In genomic region chr6:149010766-149011301, GRCm38 (mm10) we compare ENCODE assay signal across 9 mouse cellular contexts.
DNase-seq lines count a peak whose midpoint lies in the region; ATAC-seq lines count a peak whose summit lies in the region.
"Had no signal": no experiment of that assay in that cellular context is flagged by ENCODE, and none has a peak within 500 bp of the region (broad histone marks: within the 10 kb centered on the region; RNA-seq: fewer than 3 reads in every experiment).

No protein-coding gene starts in this region.

- ATAC-seq in kidney, embryonic 15.5 days (replicated peaks; ENCODE audit: low FRiP score) = no peak
- peak; percentile 29 for ATAC-seq in CD4-positive, CD25-positive, alpha-beta regulatory T cell, adult 4 months
- peak; percentile 61 for ATAC-seq in granulocyte monocyte progenitor cell, adult 5-6 weeks (replicated peaks; ENCODE audit: poor library complexity, severe bottlenecking)

- no peaks in the 10 kb centered on the region for H3K9me3 ChIP-seq in kidney, embryonic 15.5 days (replicated peaks)
- H3K9me3 ChIP-seq: heart, embryonic 15.5 days had no signal

- H3K27me3 ChIP-seq in kidney, embryonic 15.5 days = no peaks in the 10 kb centered on the region
- H3K27me3 ChIP-seq: heart, embryonic 15.5 days had no signal

- H3K9ac ChIP-seq in kidney, embryonic 15.5 days = no peak overlapping the region
- H3K9ac ChIP-seq: heart, embryonic 15.5 days had no signal

- H3K27ac ChIP-seq in kidney, embryonic 15.5 days = no peak overlapping the region
- H3K27ac ChIP-seq: heart, embryonic 15.5 days had no signal

- H3K4me3 ChIP-seq in kidney, embryonic 15.5 days (replicated peaks) = no peak overlapping the region
- H3K4me3 ChIP-seq: heart, embryonic 15.5 days; myocyte had no signal

- peak; percentile 20 for DNase-seq in kidney, postnatal 10 days
- peak; percentile 46 for DNase-seq in MEL-GATA-1-ER (ENCODE audit: extremely low read depth, low read depth)
- peak; percentile 24 for DNase-seq in retina, postnatal 7 days (ENCODE audit: low read depth, low spot score)
- no peak for DNase-seq in adrenal gland, adult 8-10 months

- no peak overlapping the region for H3K4me2 ChIP-seq in kidney, embryonic 15.5 days
- H3K4me2 ChIP-seq: heart, embryonic 15.5 days had no signal

- H3K36me3 ChIP-seq in kidney, embryonic 15.5 days = peaks cover 80% of the 10 kb centered on the region

- no peaks in the 10 kb centered on the region for H3K4me1 ChIP-seq in kidney, embryonic 15.5 days
- H3K4me1 ChIP-seq: heart, embryonic 15.5 days had no signal
